Mouse (Mus musculus) macrophage (primary cell): ENCODE results near the gene Cstb. TPM values are rescaled to one million over a fixed set of nuclear protein-coding genes. Genes with fewer than 3 reads are reported as not detected.

ENCODE experiments used
- polyA plus RNA-seq: library from polyadenylated mRNA; stranded (reverse); fragments of 250-400 nt; gene quantifications from 3 replicates; pipeline ENCODE4 v1.2.4, GENCODE M21; 2018; ENCODE audit warnings: inconsistent platforms

Gene Cstb
- polyA plus RNA-seq, 1 experiment from 2014 or later: 1,659 TPM

Other genes with a start within 250 kb of the Cstb start
- gene Pwp2, start 240.5 kb upstream of the Cstb start, polyA plus RNA-seq: 6.1 to 17.2 TPM (median 6.1 TPM) in 3 replicates
- gene Trappc10, start 181.0 kb upstream of the Cstb start, polyA plus RNA-seq: 24.0 to 38.9 TPM (median 30.9 TPM) in 3 replicates
- 38.9 to 84.2 TPM (median 49.8 TPM) in 3 replicates for gene Agpat3, start 73.2 kb upstream of the Cstb start, polyA plus RNA-seq
- gene Rrp1, start 12.6 kb upstream of the Cstb start, polyA plus RNA-seq: 115 to 224 TPM (median 150 TPM) in 3 replicates
- 172 to 209 TPM (median 200 TPM) in 3 replicates for gene Pdxk, start 39.3 kb downstream of the Cstb start, polyA plus RNA-seq
- gene Olfr1358, start 91.8 kb downstream of the Cstb start, polyA plus RNA-seq: not detected in 3 replicates
- 15.2 to 39.5 TPM (median 37.4 TPM) in 3 replicates for gene Ilvbl, start 148.7 kb downstream of the Cstb start, polyA plus RNA-seq
- 0.77 to 1.7 TPM (median 1.5 TPM) in 3 replicates for gene Syde1, start 166.3 kb downstream of the Cstb start, polyA plus RNA-seq
- gene Olfr1357, start 192.4 kb downstream of the Cstb start, polyA plus RNA-seq: not detected in 3 replicates